Mouse (Mus musculus) spleen, postnatal 4 days (tissue): ENCODE measurements around the gene Gimap8.
A peak's percentile ranks its signal among the peaks of the same experiment; 100 is the strongest.
"Not testable (repeated sequence)": the region's sequence is repeated elsewhere in the genome, so short reads cannot be mapped to it uniquely, and the experiment has no call there.

Source experiments
- DNase-seq, 2 experiments: peaks; one replicate each; pipeline ENCODE4 v3.0.0; 2022; ENCODE audit warnings: low spot score in 2 of 2

Gene Gimap8

GRCm38 (mm10) chr6:48646995-48647394, at the start of gene Gimap8:
Gene Gimap8, plus strand, starts transcription at chr6:48647234.
- peak; percentile 65 to 76 for DNase-seq

- no peak for DNase-seq
Observed at GRCm38 (mm10) chr6:48600594-48600993, 46.4 kb upstream of the Gimap8 start.

- peak; percentile 89 to 95 for DNase-seq
Observed at GRCm38 (mm10) chr6:48601271-48602079, 45.6 kb upstream of the Gimap8 start, which contains the start of gene Zfp775. Gene Zfp775, plus strand, starts transcription at chr6:48602063.

- DNase-seq, result no peak
Observed at GRCm38 (mm10) chr6:48602080-48602741, 44.8 kb upstream of the Gimap8 start.

GRCm38 (mm10) chr6:48608124-48608523, 38.9 kb upstream of the Gimap8 start:
- DNase-seq, result no peak

GRCm38 (mm10) chr6:48609512-48609911, 37.5 kb upstream of the Gimap8 start:
- no peak for DNase-seq

- no peak for DNase-seq
Observed at GRCm38 (mm10) chr6:48610657-48611056, 36.4 kb upstream of the Gimap8 start.

- no peak for DNase-seq
Observed at GRCm38 (mm10) chr6:48613464-48613863, 33.6 kb upstream of the Gimap8 start.

GRCm38 (mm10) chr6:48614756-48615155, 32.3 kb upstream of the Gimap8 start:
- no peak for DNase-seq

- DNase-seq, result no peak
Observed at GRCm38 (mm10) chr6:48620031-48620430, 27.0 kb upstream of the Gimap8 start.

GRCm38 (mm10) chr6:48622186-48622843, 24.7 kb upstream of the Gimap8 start:
- not testable (repeated sequence) for DNase-seq

- DNase-seq, result no peak
Observed at GRCm38 (mm10) chr6:48623460-48623859, 23.6 kb upstream of the Gimap8 start.

- no peak for DNase-seq
Observed at GRCm38 (mm10) chr6:48626464-48626863, 20.6 kb upstream of the Gimap8 start, which contains the start of gene AI854703. Gene AI854703, plus strand, starts transcription at chr6:48626764.

- DNase-seq, result no peak
Observed at GRCm38 (mm10) chr6:48626984-48627383, 20.1 kb upstream of the Gimap8 start.

GRCm38 (mm10) chr6:48627511-48627924, 19.5 kb upstream of the Gimap8 start:
- no peak for DNase-seq

- no peak for DNase-seq
Observed at GRCm38 (mm10) chr6:48628377-48628776, 18.7 kb upstream of the Gimap8 start.

- DNase-seq, result peak in 1 of 2 experiments; percentile 66
Observed at GRCm38 (mm10) chr6:48628808-48629660, 18.0 kb upstream of the Gimap8 start.

- no peak for DNase-seq
Observed at GRCm38 (mm10) chr6:48629661-48630034, 17.4 kb upstream of the Gimap8 start.

GRCm38 (mm10) chr6:48630831-48631230, 16.2 kb upstream of the Gimap8 start:
- DNase-seq, result no peak

GRCm38 (mm10) chr6:48635105-48635504, 11.9 kb upstream of the Gimap8 start:
- DNase-seq, result no peak

- no peak for DNase-seq
Observed at GRCm38 (mm10) chr6:48636515-48636914, 10.5 kb upstream of the Gimap8 start.
